Mouse (Mus musculus): ENCODE results near the gene Ube2c. TPM values are rescaled to one million over a fixed set of nuclear protein-coding genes. Genes with fewer than 3 reads are reported as not detected.
A peak's percentile ranks its signal among the peaks of the same experiment; 100 is the strongest.
"Not testable (repeated sequence)": the region's sequence is repeated elsewhere in the genome, so short reads cannot be mapped to it uniquely, and the experiment has no call there.

The Ube2c gene
- polyA plus RNA-seq, 1 experiment, result 94.0 TPM

GRCm38 (mm10) chr2:164791841-164792261 lies 22.2 kb downstream of the Ube2c start:
- TF ChIP-seq CTCF (IDR thresholded peaks at IDR 0.05; ENCODE audit: borderline replicate concordance, extremely low read depth, insufficient read depth, insufficient read length) (no peak), POLR2A (IDR thresholded peaks at IDR 0.05; ENCODE audit: borderline replicate concordance, extremely low read depth, insufficient read depth, insufficient read length, poor library complexity, severe bottlenecking) (no peak)
- DNase-seq (ENCODE audit: low read depth), result no peak

GRCm38 (mm10) chr2:164792400-164793190 lies 22.9 kb downstream of the Ube2c start:
- TF ChIP-seq POLR2A (IDR thresholded peaks at IDR 0.05; ENCODE audit: borderline replicate concordance, extremely low read depth, insufficient read depth, insufficient read length, poor library complexity, severe bottlenecking) (no peak), CTCF (IDR thresholded peaks at IDR 0.05; ENCODE audit: borderline replicate concordance, extremely low read depth, insufficient read depth, insufficient read length) (no peak)
- no peak for DNase-seq (ENCODE audit: low read depth)

- TF ChIP-seq POLR2A (IDR thresholded peaks at IDR 0.05; ENCODE audit: borderline replicate concordance, extremely low read depth, insufficient read depth, insufficient read length, poor library complexity, severe bottlenecking) (no peak), CTCF (IDR thresholded peaks at IDR 0.05; ENCODE audit: borderline replicate concordance, extremely low read depth, insufficient read depth, insufficient read length) (peak; percentile 72; the same call in 1 of the 2 replicates)
- DNase-seq (ENCODE audit: low read depth), result peak; percentile 46
Observed at GRCm38 (mm10) chr2:164793236-164793635, 23.5 kb downstream of the Ube2c start.

GRCm38 (mm10) chr2:164793772-164794171 lies 24.1 kb downstream of the Ube2c start:
- peak; percentile 19 for DNase-seq (ENCODE audit: low read depth)
- TF ChIP-seq POLR2A (IDR thresholded peaks at IDR 0.05; ENCODE audit: borderline replicate concordance, extremely low read depth, insufficient read depth, insufficient read length, poor library complexity, severe bottlenecking) (no peak), CTCF (IDR thresholded peaks at IDR 0.05; ENCODE audit: borderline replicate concordance, extremely low read depth, insufficient read depth, insufficient read length) (no peak)

- DNase-seq (ENCODE audit: low read depth), result peak; percentile 94
- peak; percentile 89 for TF ChIP-seq CTCF (IDR thresholded peaks at IDR 0.05; ENCODE audit: borderline replicate concordance, extremely low read depth, insufficient read depth, insufficient read length)
- TF ChIP-seq POLR2A (IDR thresholded peaks at IDR 0.05; ENCODE audit: borderline replicate concordance, extremely low read depth, insufficient read depth, insufficient read length, poor library complexity, severe bottlenecking), result no peak
Observed at GRCm38 (mm10) chr2:164794293-164794692, 24.6 kb downstream of the Ube2c start.

GRCm38 (mm10) chr2:164795868-164796267 lies 26.2 kb downstream of the Ube2c start:
- DNase-seq (ENCODE audit: low read depth), result no peak
- no peak for TF ChIP-seq POLR2A (IDR thresholded peaks at IDR 0.05; ENCODE audit: borderline replicate concordance, extremely low read depth, insufficient read depth, insufficient read length, poor library complexity, severe bottlenecking)
- TF ChIP-seq CTCF (IDR thresholded peaks at IDR 0.05; ENCODE audit: borderline replicate concordance, extremely low read depth, insufficient read depth, insufficient read length), result no peak

GRCm38 (mm10) chr2:164798554-164798953 lies 28.9 kb downstream of the Ube2c start:
- 0 out of 2 replicates have a peak, but pooled peaks have one; percentile 4 for TF ChIP-seq CTCF (IDR thresholded peaks at IDR 0.05; ENCODE audit: borderline replicate concordance, extremely low read depth, insufficient read depth, insufficient read length)
- DNase-seq (ENCODE audit: low read depth), result not testable (repeated sequence)

- TF ChIP-seq CTCF (IDR thresholded peaks at IDR 0.05; ENCODE audit: borderline replicate concordance, extremely low read depth, insufficient read depth, insufficient read length), result no peak
- no peak for TF ChIP-seq POLR2A (IDR thresholded peaks at IDR 0.05; ENCODE audit: borderline replicate concordance, extremely low read depth, insufficient read depth, insufficient read length, poor library complexity, severe bottlenecking)
- no peak for DNase-seq (ENCODE audit: low read depth)
Observed at GRCm38 (mm10) chr2:164800252-164801004, 30.7 kb downstream of the Ube2c start.

- TF ChIP-seq POLR2A (IDR thresholded peaks at IDR 0.05; ENCODE audit: borderline replicate concordance, extremely low read depth, insufficient read depth, insufficient read length, poor library complexity, severe bottlenecking), result no peak
- TF ChIP-seq CTCF (IDR thresholded peaks at IDR 0.05; ENCODE audit: borderline replicate concordance, extremely low read depth, insufficient read depth, insufficient read length), result no peak
Observed at GRCm38 (mm10) chr2:164803201-164803920, 33.7 kb downstream of the Ube2c start.

GRCm38 (mm10) chr2:164803921-164804313 lies 34.2 kb downstream of the Ube2c start:
- no peak for DNase-seq (ENCODE audit: low read depth)
- TF ChIP-seq POLR2A (IDR thresholded peaks at IDR 0.05; ENCODE audit: borderline replicate concordance, extremely low read depth, insufficient read depth, insufficient read length, poor library complexity, severe bottlenecking), result no peak
- TF ChIP-seq CTCF (IDR thresholded peaks at IDR 0.05; ENCODE audit: borderline replicate concordance, extremely low read depth, insufficient read depth, insufficient read length), result no peak

More at GRCm38 (mm10) chr2:164803201-164803920, 33.7 kb downstream of the Ube2c start:
- no peak for DNase-seq (ENCODE audit: low read depth)

Measured in brain, embryonic 14.5 days (tissue).